Mouse (Mus musculus) G1E (cell line): Measurements from ENCODE around the gene Vta1.

ENCODE experiments used
- CTCF ChIP-seq: IDR thresholded peaks from 2 replicates; pipeline ENCODE4 v1.5.1; 2012; ENCODE audit warnings: low read depth, low read length, inconsistent platforms, mixed read lengths
- GATA1 ChIP-seq: IDR thresholded peaks from 2 replicates; pipeline ENCODE4 v1.6.1; 2012; ENCODE audit warnings: borderline replicate concordance, low read length, inconsistent platforms, mixed read lengths
- GATA2 ChIP-seq: IDR thresholded peaks from 2 replicates; pipeline ENCODE4 v1.6.1; 2012; ENCODE audit warnings: low read depth, low read length, inconsistent platforms, borderline replicate concordance
- POLR2AphosphoS5 ChIP-seq: IDR thresholded peaks from 2 replicates; pipeline ENCODE4 v1.6.1; 2012; ENCODE audit warnings: low read depth, low read length, inconsistent platforms; ENCODE audit not compliant: insufficient replicate concordance
- TAL1 ChIP-seq: conservative IDR thresholded peaks from 2 replicates; pipeline ENCODE4 v1.6.1; 2012; ENCODE audit warnings: low read depth, low read length, inconsistent platforms, mixed read lengths

DNA sequence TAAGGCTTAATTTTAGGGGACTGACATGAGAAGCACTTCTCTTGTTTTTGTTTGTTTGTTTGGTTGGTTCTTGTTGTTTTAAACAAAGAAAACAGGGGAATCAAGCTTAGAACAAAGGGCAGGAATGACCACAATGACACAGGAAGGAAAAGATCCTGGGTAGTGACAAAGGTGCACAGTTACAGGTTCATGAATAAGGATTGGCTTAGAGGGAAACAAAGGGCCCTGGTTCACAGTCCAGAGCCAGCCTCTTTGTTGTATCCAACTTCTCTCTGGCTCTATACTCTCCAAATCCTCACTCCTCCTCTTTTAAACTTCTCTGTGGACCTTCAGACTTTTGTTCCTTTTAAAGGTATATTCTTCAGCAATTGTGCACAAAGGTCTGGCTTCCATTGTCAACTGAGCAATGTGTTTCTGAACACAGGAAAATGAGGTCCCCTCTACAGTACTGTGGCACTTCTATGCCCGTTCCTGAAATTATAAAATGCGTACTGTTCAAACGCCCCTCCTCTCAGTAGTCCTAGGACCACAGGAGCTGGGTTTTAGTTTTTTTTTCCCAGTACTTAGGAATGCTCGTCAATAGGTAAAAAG lies 1.4 kb downstream of the Vta1 start:
- TF ChIP-seq POLR2AphosphoS5 (no peak), CTCF (no peak), GATA1 (no peak), GATA2 (no peak), TAL1 (no peak)
